Mouse (Mus musculus) C2C12 (cell line): ENCODE data around the gene Hfe2.

Experiments used
- CTCF ChIP-seq: IDR thresholded peaks from one replicate; pipeline ENCODE4 v1.5.1; 2011; ENCODE audit not compliant: control insufficient read depth, insufficient read depth, insufficient read length
- MAX ChIP-seq: IDR thresholded peaks from one replicate; pipeline ENCODE4 v1.6.1; 2011; ENCODE audit warnings: mild to moderate bottlenecking, control low read depth

GRCm38 (mm10) chr3:96499481-96500288, 25.3 kb upstream of the Hfe2 start:
- no peak for TF ChIP-seq CTCF
- TF ChIP-seq MAX: no peak
